Mouse (Mus musculus) kidney, embryonic 16.5 days (tissue): ENCODE measurements at regions not wholly inside any gene's neighbourhood (a gene's known extent, or its start where the extent isn't known, plus 50 kb on each side); places are given as distances from the start of the nearest gene placed in this dataset.

Source experiments
- ATAC-seq: fragments of 200-750 bp; cut with Nextera tagmentation; 2 replicates; pipeline ENCODE4 v1.8.0; 2017; ENCODE audit warnings: moderate TSS enrichment; ENCODE audit not compliant: low FRiP score, low TSS enrichment
- H3K27ac ChIP-seq: fragments of 300-500 bp; sonication (generic); 2 replicates; pipeline ENCODE4 v1.5.1; 2014; ENCODE audit warnings: low read length
- H3K27me3 ChIP-seq: fragments of 300-500 bp; sonication (generic); 2 replicates; pipeline ENCODE4 v1.6.1; 2014; ENCODE audit warnings: low read length, control low read depth, mixed read lengths; ENCODE audit not compliant: insufficient read depth
- H3K36me3 ChIP-seq: fragments of 300-500 bp; sonication (generic); 2 replicates; pipeline ENCODE4 v1.6.1; 2014; ENCODE audit warnings: low read length, control low read depth, mixed read lengths; ENCODE audit not compliant: insufficient read depth
- H3K4me1 ChIP-seq: fragments of 300-500 bp; sonication (generic); 2 replicates; pipeline ENCODE4 v1.6.1; 2014; ENCODE audit warnings: low read length, control low read depth, mixed read lengths; ENCODE audit not compliant: insufficient read depth
- H3K4me2 ChIP-seq: fragments of 300-500 bp; sonication (generic); replicated peaks from 2 replicates; pipeline ENCODE4 v1.6.1; 2014; ENCODE audit warnings: low read depth, low read length
- H3K4me3 ChIP-seq: fragments of 300-500 bp; sonication (generic); 2 replicates; pipeline ENCODE4 v1.5.1; 2014; ENCODE audit warnings: mild to moderate bottlenecking, low read length
- H3K9ac ChIP-seq: fragments of 300-500 bp; sonication (generic); replicated peaks from 2 replicates; pipeline ENCODE4 v1.6.1; 2014; ENCODE audit warnings: low read length
- H3K9me3 ChIP-seq: fragments of 300-500 bp; sonication (generic); 2 replicates; pipeline ENCODE4 v1.6.1; 2016; ENCODE audit warnings: low read length, control low read depth
- WGBS: fragments of 180-500 bp; shearing (Covaris S2); extraction: QIAGEN DNeasy Blood & Tissue Kit; methylation state at CpG from one replicate; pipeline ENCODE4 v1.1.7; 2014; 5-methylcytosine and 5-hydroxymethylcytosine counted together

- no peaks in the 10 kb centered on the region for H3K9me3 ChIP-seq
- no peak overlapping the region for H3K9ac ChIP-seq
- H3K4me3 ChIP-seq, result no peak overlapping the region
- ATAC-seq, result no peak
- H3K36me3 ChIP-seq, result no peaks in the 10 kb centered on the region
- 27% methylated on average over 7 of the region's 7 CpGs for WGBS
- no peaks in the 10 kb centered on the region for H3K27me3 ChIP-seq
- H3K4me1 ChIP-seq, result no peaks in the 10 kb centered on the region
- H3K4me2 ChIP-seq, result no peak overlapping the region
- H3K27ac ChIP-seq, result no peak overlapping the region
Measured at GRCm38 (mm10) chr9:24994491-24994890, 94.7 kb upstream of the Gm10181 start.

GRCm38 (mm10) chr9:25021095-25021691 lies 68.0 kb upstream of the Gm10181 start:
- Histone ChIP-seq H3K4me2 (no peak overlapping the region), H3K9me3 (no peaks in the 10 kb centered on the region), H3K4me3 (no peak overlapping the region), H3K27ac (no peak overlapping the region), H3K36me3 (no peaks in the 10 kb centered on the region), H3K4me1 (no peaks in the 10 kb centered on the region), H3K27me3 (no peaks in the 10 kb centered on the region), H3K9ac (no peak overlapping the region)
- ATAC-seq, result no peak
- WGBS, result 80% methylated on average over 4 of the region's 4 CpGs

GRCm38 (mm10) chr9:25022439-25022838 lies 66.8 kb upstream of the Gm10181 start:
- ATAC-seq, result no peak
- H3K27me3 ChIP-seq, result no peaks in the 10 kb centered on the region
- 78% methylated on average over 4 of the region's 4 CpGs for WGBS

GRCm38 (mm10) chr9:25024486-25024885 lies 64.7 kb upstream of the Gm10181 start:
- H3K9ac ChIP-seq, result no peak overlapping the region
- no peaks in the 10 kb centered on the region for H3K4me1 ChIP-seq

More at GRCm38 (mm10) chr9:25022439-25022838, 66.8 kb upstream of the Gm10181 start:
- Histone ChIP-seq H3K9me3 (no peaks in the 10 kb centered on the region), H3K9ac (no peak overlapping the region), H3K27ac (no peak overlapping the region), H3K4me2 (no peak overlapping the region), H3K4me1 (no peaks in the 10 kb centered on the region), H3K36me3 (no peaks in the 10 kb centered on the region), H3K4me3 (no peak overlapping the region)

GRCm38 (mm10) chr9:25027581-25027980 lies 61.6 kb upstream of the Gm10181 start:
- Histone ChIP-seq H3K4me2 (no peak overlapping the region), H3K36me3 (no peaks in the 10 kb centered on the region), H3K4me3 (no peak overlapping the region), H3K27me3 (0 out of 2 replicates have a peak, but pooled peaks cover 6% of the 10 kb centered on the region), H3K9ac (no peak overlapping the region), H3K9me3 (no peaks in the 10 kb centered on the region), H3K4me1 (no peaks in the 10 kb centered on the region), H3K27ac (no peak overlapping the region)
- ATAC-seq, result no peak
- 6% methylated on average over 8 of the region's 8 CpGs for WGBS

More at GRCm38 (mm10) chr9:25024486-25024885, 64.7 kb upstream of the Gm10181 start:
- Histone ChIP-seq H3K27ac (no peak overlapping the region), H3K4me2 (no peak overlapping the region), H3K4me3 (no peak overlapping the region), H3K27me3 (0 out of 2 replicates have a peak, but pooled peaks cover 6% of the 10 kb centered on the region), H3K36me3 (no peaks in the 10 kb centered on the region), H3K9me3 (no peaks in the 10 kb centered on the region)
- no peak for ATAC-seq
- 69% methylated on average over 4 of the region's 4 CpGs for WGBS

- H3K4me3 ChIP-seq, result no peak overlapping the region
- 0 out of 2 replicates have a peak, but pooled peaks cover 6% of the 10 kb centered on the region for H3K27me3 ChIP-seq
- no peak overlapping the region for H3K27ac ChIP-seq
- H3K9ac ChIP-seq, result no peak overlapping the region
- no peaks in the 10 kb centered on the region for H3K36me3 ChIP-seq
- no peaks in the 10 kb centered on the region for H3K9me3 ChIP-seq
- H3K4me1 ChIP-seq, result no peaks in the 10 kb centered on the region
- 67% methylated on average over 6 of the region's 6 CpGs for WGBS
- no peak for ATAC-seq
- H3K4me2 ChIP-seq, result no peak overlapping the region
Measured at GRCm38 (mm10) chr9:25028305-25028704, 60.9 kb upstream of the Gm10181 start.

- no peak for ATAC-seq
- no peaks in the 10 kb centered on the region for H3K36me3 ChIP-seq
- no peak overlapping the region for H3K4me3 ChIP-seq
- H3K27ac ChIP-seq, result no peak overlapping the region
- 0 out of 2 replicates have a peak, but pooled peaks cover 6% of the 10 kb centered on the region for H3K27me3 ChIP-seq
- H3K9me3 ChIP-seq, result no peaks in the 10 kb centered on the region
- WGBS, result 87% methylated on average over 6 of the region's 6 CpGs
- H3K9ac ChIP-seq, result no peak overlapping the region
- H3K4me1 ChIP-seq, result no peaks in the 10 kb centered on the region
- H3K4me2 ChIP-seq, result no peak overlapping the region
Measured at GRCm38 (mm10) chr9:25031466-25031865, 57.8 kb upstream of the Gm10181 start.
